Mouse (Mus musculus) CH12.LX (cell line): ENCODE measurements around the gene BC051142. TPM values are rescaled to one million over a fixed set of nuclear protein-coding genes. Genes with fewer than 3 reads are reported as not detected.

ENCODE experiments used
- DNase-seq: peaks from one replicate; pipeline ENCODE4 v3.0.0-alpha.2; 2013; ENCODE audit errors: extremely low read depth
- H3K27ac ChIP-seq: 2 replicates; pipeline ENCODE4 v1.5.1; 2012; ENCODE audit warnings: low read depth, mild to moderate bottlenecking, control low read depth, moderate library complexity; ENCODE audit not compliant: insufficient read depth
- H3K27me3 ChIP-seq: replicated peaks from 2 replicates; pipeline ENCODE3; 2012; ENCODE audit warnings: inconsistent platforms
- H3K36me3 ChIP-seq, 2 experiments: replicated peaks in 1 of 2; 2 replicates each; pipeline versions ENCODE3 to v1.6.1; 2012; ENCODE audit warnings: inconsistent platforms in 1 of 2, low read length in 1 of 2, mild to moderate bottlenecking in 1 of 2, mixed read lengths in 1 of 2, moderate library complexity in 1 of 2; ENCODE audit not compliant: control insufficient read depth in 1 of 2, insufficient read depth in 1 of 2
- H3K4me1 ChIP-seq, 2 experiments: 2 replicates each; pipeline ENCODE4 v1.6.1; 2012; ENCODE audit warnings: inconsistent platforms in 1 of 2, moderate library complexity in 1 of 2; ENCODE audit not compliant: insufficient read depth in 2 of 2, control insufficient read depth in 1 of 2
- H3K4me2 ChIP-seq: 2 replicates; pipeline ENCODE4 v1.6.1; 2012; ENCODE audit warnings: low read depth, mild to moderate bottlenecking, control low read depth; ENCODE audit not compliant: poor library complexity, insufficient read depth, severe bottlenecking
- H3K4me3 ChIP-seq, 3 experiments: fragments of 150-350 bp in 1 of 3; sonication (generic) in 1 of 3; replicated peaks in 1 of 3; 2 replicates each; pipeline versions ENCODE3 to v1.5.1; 2011 to 2012; ENCODE audit warnings: low read depth in 2 of 3, low read length in 2 of 3, mild to moderate bottlenecking in 2 of 3, moderate library complexity in 2 of 3, control low read depth in 1 of 3, improper control_type of control experiment in 1 of 3, inconsistent platforms in 1 of 3, mixed read lengths in 1 of 3; ENCODE audit not compliant: poor library complexity in 1 of 3
- H3K79me2 ChIP-seq: replicated peaks from 2 replicates; pipeline ENCODE4 v1.6.1; 2012; ENCODE audit warnings: mild to moderate bottlenecking, moderate library complexity; ENCODE audit not compliant: control insufficient read depth, poor library complexity, insufficient read depth, severe bottlenecking; ENCODE audit errors: extremely low read depth
- H3K9ac ChIP-seq: 2 replicates; pipeline ENCODE4 v1.6.1; 2012; ENCODE audit warnings: low read depth, mild to moderate bottlenecking, control low read depth, moderate library complexity; ENCODE audit not compliant: insufficient read depth
- H3K9me3 ChIP-seq: replicated peaks from 2 replicates; pipeline ENCODE3; 2012; ENCODE audit warnings: low read length, inconsistent platforms, mixed read lengths
- BHLHE40 ChIP-seq: IDR thresholded peaks from 2 replicates; pipeline ENCODE4 v1.6.1; 2011; ENCODE audit warnings: mild to moderate bottlenecking, low read depth, low read length, improper control_type of control experiment
- CHD1 ChIP-seq: IDR thresholded peaks from 2 replicates; pipeline ENCODE4 v1.6.1; 2012; ENCODE audit warnings: low read depth, low read length, improper control_type of control experiment, inconsistent platforms
- CTCF ChIP-seq, 2 experiments: IDR thresholded peaks in 1 of 2; conservative IDR thresholded peaks in 1 of 2; 2 replicates each; pipeline ENCODE4 v1.5.1; 2011 to 2012; ENCODE audit warnings: low read depth in 2 of 2, low read length in 2 of 2, improper control_type of control experiment in 1 of 2, inconsistent platforms in 1 of 2, mild to moderate bottlenecking in 1 of 2, moderate library complexity in 1 of 2
- E2F4 ChIP-seq: IDR thresholded peaks from 2 replicates; pipeline ENCODE4 v1.6.1; 2011; ENCODE audit warnings: low read depth, low read length, improper control_type of control experiment; ENCODE audit not compliant: insufficient replicate concordance
- ELF1 ChIP-seq: IDR thresholded peaks from 2 replicates; pipeline ENCODE4 v1.6.1; 2014; ENCODE audit warnings: low read depth, mild to moderate bottlenecking, inconsistent platforms, low read length, improper control_type of control experiment
- EP300 ChIP-seq: IDR thresholded peaks from 2 replicates; pipeline ENCODE4 v1.6.1; 2011; ENCODE audit warnings: low read length, improper control_type of control experiment
- ETS1 ChIP-seq: conservative IDR thresholded peaks from 2 replicates; pipeline ENCODE4 v1.6.1; 2012; ENCODE audit warnings: low read depth, mild to moderate bottlenecking, inconsistent platforms, low read length, improper control_type of control experiment, moderate library complexity
- HCFC1 ChIP-seq: IDR thresholded peaks from 2 replicates; pipeline ENCODE4 v1.6.1; 2012; ENCODE audit warnings: low read depth, mild to moderate bottlenecking, inconsistent platforms, low read length, improper control_type of control experiment
- JUND ChIP-seq: conservative IDR thresholded peaks from 2 replicates; pipeline ENCODE4 v1.6.1; 2011; ENCODE audit warnings: low read depth, low read length, improper control_type of control experiment
- KAT2A ChIP-seq: IDR thresholded peaks from 2 replicates; pipeline ENCODE4 v1.6.1; 2012; ENCODE audit warnings: low read length, improper control_type of control experiment, inconsistent platforms; ENCODE audit not compliant: insufficient replicate concordance
- MAX ChIP-seq: IDR thresholded peaks from 2 replicates; pipeline ENCODE4 v1.6.1; 2011; ENCODE audit warnings: low read length, improper control_type of control experiment
- MEF2A ChIP-seq: IDR thresholded peaks from 2 replicates; pipeline ENCODE4 v1.6.1; 2014; ENCODE audit warnings: low read depth, mild to moderate bottlenecking, inconsistent platforms, low read length, improper control_type of control experiment, borderline replicate concordance
- MXI1 ChIP-seq: IDR thresholded peaks from 2 replicates; pipeline ENCODE4 v1.6.1; 2011; ENCODE audit warnings: mild to moderate bottlenecking, low read depth, low read length, improper control_type of control experiment
- MYC ChIP-seq: IDR thresholded peaks from 2 replicates; pipeline ENCODE4 v1.6.1; 2011; ENCODE audit warnings: low read depth, mild to moderate bottlenecking, improper control_type of control experiment, low read length
- NELFE ChIP-seq: IDR thresholded peaks from 2 replicates; pipeline ENCODE4 v1.6.1; 2011; ENCODE audit warnings: low read depth, low read length, improper control_type of control experiment
- POLR2AphosphoS2 ChIP-seq: IDR thresholded peaks from 2 replicates; pipeline ENCODE4 v1.6.1; 2011; ENCODE audit warnings: low read depth, low read length, improper control_type of control experiment
- RAD21 ChIP-seq: IDR thresholded peaks from 2 replicates; pipeline ENCODE4 v1.6.1; 2011; ENCODE audit warnings: low read depth, mild to moderate bottlenecking, low read length, improper control_type of control experiment, moderate library complexity
- RCOR1 ChIP-seq: conservative IDR thresholded peaks from 2 replicates; pipeline ENCODE4 v1.6.1; 2012; ENCODE audit warnings: low read depth, mild to moderate bottlenecking, inconsistent platforms, low read length, improper control_type of control experiment
- SIN3A ChIP-seq: IDR thresholded peaks from 2 replicates; pipeline ENCODE4 v1.6.1; 2012; ENCODE audit warnings: low read length, improper control_type of control experiment, inconsistent platforms
- SMC3 ChIP-seq: IDR thresholded peaks from 2 replicates; pipeline ENCODE4 v1.6.1; 2011; ENCODE audit warnings: low read depth, low read length, improper control_type of control experiment
- TBP ChIP-seq: conservative IDR thresholded peaks from 2 replicates; pipeline ENCODE4 v1.6.1; 2011; ENCODE audit warnings: low read depth, low read length, improper control_type of control experiment
- UBTF ChIP-seq: IDR thresholded peaks from 2 replicates; pipeline ENCODE4 v1.6.1; 2012; ENCODE audit warnings: low read depth, mild to moderate bottlenecking, inconsistent platforms, low read length, improper control_type of control experiment, moderate library complexity
- ZNF384 ChIP-seq: IDR thresholded peaks from 2 replicates; pipeline ENCODE4 v1.6.1; 2012; ENCODE audit warnings: low read depth, low read length, improper control_type of control experiment, inconsistent platforms
- dilution Hi-C: fragments of 300-500 bp; cut with MboI; formaldehyde crosslinking; loops from 2 replicates; pipeline ENCODE4 v1.14.3; 2020; ENCODE audit warnings: low sequenced_read_pairs; ENCODE audit not compliant: extremely low pct_unique_long_range_greater_than_20kb, extremely low pct_ligation_motif_present
- in situ Hi-C: fragments of 300-500 bp; cut with MboI; formaldehyde crosslinking; loops from 3 replicates; pipeline ENCODE4 v1.14.3; 2019; ENCODE audit warnings: low sequenced_read_pairs, low pct_ligation_motif_present, low pct_unique_long_range_greater_than_20kb, mixed read lengths
- polyA plus RNA-seq: library from polyadenylated mRNA; unstranded; fragments of >175 nt; gene quantifications from 2 replicates; pipeline ENCODE4 v1.2.1, GENCODE M21; 2012; ENCODE audit warnings: low read depth; ENCODE audit not compliant: insufficient read length
- total RNA-seq, 2 experiments: library from RNA; depleted of rRNA; stranded (reverse); fragments of 300-350 nt in 1 of 2; fragments of >200 nt in 1 of 2; gene quantifications; 2 replicates each; pipeline ENCODE4 v1.2.3; 2012 to 2014

The BC051142 gene
- total and polyA plus RNA-seq, 3 experiments, result 0.28 to 0.83 TPM; not detected in 1

DNA sequence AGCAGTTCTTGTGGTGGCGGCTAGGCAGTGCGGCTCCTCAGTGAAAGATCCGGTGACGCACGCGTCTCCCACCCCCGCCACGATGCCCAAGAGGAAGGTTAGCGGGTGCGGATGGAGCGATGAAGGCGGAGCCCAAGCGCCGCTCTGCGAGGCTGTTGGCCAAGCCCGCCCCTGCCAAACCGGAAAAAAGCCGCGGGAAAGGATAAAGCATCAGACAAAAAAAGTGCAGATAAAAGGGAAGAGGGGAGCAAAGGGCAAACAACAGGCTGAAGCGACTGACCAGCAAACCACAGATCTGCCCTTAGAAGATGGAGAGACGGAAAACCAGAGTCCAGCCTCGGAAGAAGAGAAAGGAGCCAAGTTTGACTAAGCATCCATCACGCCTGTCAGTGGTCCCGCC, 6.3 kb upstream of the BC051142 start (continued):
- TF ChIP-seq ELF1 (peak; percentile 46), MAX (peak; percentile 29; the same call in 1 of the 2 replicates), JUND (no peak), BHLHE40 (no peak), CHD1 (no peak), MXI1 (0 out of 2 replicates have a peak, but pooled peaks have one; percentile 30), CTCF (conservative IDR thresholded peaks at IDR 0.05 in 1 of 2, IDR thresholded peaks at IDR 0.05 in 1 of 2; ENCODE audit: low read depth in 2 of 2, low read length in 2 of 2) (no peak), KAT2A (no peak), NELFE (no peak; the same call in 1 of the 2 replicates), MYC (no peak), TBP (no peak), ZNF384 (peak; percentile 31; the same call in 1 of the 2 replicates), SIN3A (no peak), POLR2AphosphoS2 (no peak), EP300 (no peak), ETS1 (no peak), RCOR1 (no peak), SMC3 (no peak)

DNA sequence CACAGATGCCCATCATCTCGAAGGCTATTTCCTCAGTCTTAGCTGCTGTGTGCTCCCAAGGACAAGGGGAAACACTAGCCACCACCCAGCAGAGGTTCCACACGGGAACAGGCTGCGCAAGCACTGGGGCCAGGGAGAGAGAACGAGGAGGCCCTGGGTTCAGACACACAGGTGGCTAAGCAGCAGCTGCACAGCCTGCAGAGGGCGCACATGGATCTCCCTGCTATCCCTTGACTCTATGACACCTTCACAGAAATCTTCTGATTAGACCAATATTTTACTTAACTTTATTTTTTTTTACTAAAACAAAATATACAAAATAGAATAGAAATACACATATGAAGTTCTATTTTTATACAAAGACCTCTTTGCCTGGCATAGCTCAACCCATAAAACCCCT, 1.3 kb upstream of the BC051142 start:
- peak; percentile 68 for DNase-seq
- dilution Hi-C loops, result no loop called here
- in situ Hi-C loops, result no loop called here

More for the DNA sequence above, 1.3 kb upstream of the BC051142 start:
- H3K4me1 ChIP-seq, result peaks cover 0 to 17% of the 10 kb centered on the region in 2 experiments; a peak in 2 of 4 replicates
- no peaks in the 10 kb centered on the region for H3K36me3 ChIP-seq
- H3K27me3 ChIP-seq, result no peaks in the 10 kb centered on the region
- no peak overlapping the region for H3K4me2 ChIP-seq
- no peak for TF ChIP-seq HCFC1
- no peak for TF ChIP-seq CHD1
- TF ChIP-seq EP300, result no peak
- TF ChIP-seq RAD21, result peak; percentile 28
- TF ChIP-seq MAX, result 0 out of 2 replicates have a peak, but pooled peaks have one; percentile 41
- peak; percentile 53 for TF ChIP-seq SMC3
- TF ChIP-seq MXI1, result 0 out of 2 replicates have a peak, but pooled peaks have one; percentile 15
- peak; percentile 35 to 64; a peak in 3 of 4 replicates for TF ChIP-seq CTCF (conservative IDR thresholded peaks at IDR 0.05 in 1 of 2, IDR thresholded peaks at IDR 0.05 in 1 of 2; ENCODE audit: low read depth in 2 of 2, low read length in 2 of 2)
- no peak for TF ChIP-seq E2F4
- TF ChIP-seq ETS1, result no peak
- no peak for TF ChIP-seq MEF2A
- TF ChIP-seq ELF1, result no peak
- TF ChIP-seq UBTF, result no peak
- no peaks in the 10 kb centered on the region for H3K79me2 ChIP-seq
- H3K27ac ChIP-seq, result no peak overlapping the region
- peaks cover under 1% of the 10 kb centered on the region for H3K9me3 ChIP-seq
- no peak overlapping the region for H3K9ac ChIP-seq
- no peak overlapping the region for H3K4me3 ChIP-seq
